Mouse (Mus musculus): Measurements from ENCODE around the gene Samd4. TPM values are rescaled to one million over a fixed set of nuclear protein-coding genes. Genes with fewer than 3 reads are reported as not detected.
A peak's percentile ranks its signal among the peaks of the same experiment; 100 is the strongest.

Gene Samd4
- total and polyA plus RNA-seq, 2 experiments from 2014 or later: 3.5 to 15.2 TPM

- TF ChIP-seq CTCF (IDR thresholded peaks at IDR 0.05; ENCODE audit: low read depth): no peak
- no peak overlapping the region for H3K9ac ChIP-seq
- no peaks in the 10 kb centered on the region for H3K27me3 ChIP-seq (ENCODE audit: insufficient read depth, low read length)
- H3K4me3 ChIP-seq (ENCODE audit: low read depth, low read length): no peak overlapping the region
- ATAC-seq: no peak
- H3K4me2 ChIP-seq (ENCODE audit: low read depth): no peak overlapping the region
- 0 out of 2 replicates have a peak, but pooled peaks cover 7% of the 10 kb centered on the region for H3K4me1 ChIP-seq (ENCODE audit: insufficient read depth)
- WGBS: 89% methylated on average over 11 of the region's 11 CpGs
- H3K27ac ChIP-seq (ENCODE audit: low read depth, low read length): no peak overlapping the region
- no peaks in the 10 kb centered on the region for H3K9me3 ChIP-seq (ENCODE audit: low read length)
- H3K36me3 ChIP-seq (ENCODE audit: insufficient read depth): no peaks in the 10 kb centered on the region
- no peak for DNase-seq
Observed at GRCm38 (mm10) chr14:46976712-46977111, 94.1 kb downstream of the Samd4 start.

GRCm38 (mm10) chr14:46977660-46978059 is 95.0 kb downstream of the Samd4 start:
- H3K9me3 ChIP-seq (ENCODE audit: low read length): no peaks in the 10 kb centered on the region
- no peak overlapping the region for H3K4me3 ChIP-seq (ENCODE audit: low read depth, low read length)
- no peak overlapping the region for H3K9ac ChIP-seq
- H3K4me2 ChIP-seq (ENCODE audit: low read depth): no peak overlapping the region
- no peak for TF ChIP-seq CTCF (IDR thresholded peaks at IDR 0.05; ENCODE audit: low read depth)
- WGBS: 58% methylated on average over 10 of the region's 10 CpGs
- H3K27me3 ChIP-seq (ENCODE audit: insufficient read depth, low read length): no peaks in the 10 kb centered on the region
- 0 out of 2 replicates have a peak, but pooled peaks cover 7% of the 10 kb centered on the region for H3K4me1 ChIP-seq (ENCODE audit: insufficient read depth)
- no peak for DNase-seq
- no peaks in the 10 kb centered on the region for H3K36me3 ChIP-seq (ENCODE audit: insufficient read depth)
- H3K27ac ChIP-seq (ENCODE audit: low read depth, low read length): no peak overlapping the region
- ATAC-seq: no peak

- Histone ChIP-seq H3K4me3 (ENCODE audit: low read depth, low read length) (no peak overlapping the region), H3K4me2 (ENCODE audit: low read depth) (no peak overlapping the region), H3K27ac (ENCODE audit: low read depth, low read length) (no peak overlapping the region), H3K27me3 (ENCODE audit: insufficient read depth, low read length) (no peaks in the 10 kb centered on the region), H3K9me3 (ENCODE audit: low read length) (no peaks in the 10 kb centered on the region), H3K4me1 (ENCODE audit: insufficient read depth) (0 out of 2 replicates have a peak, but pooled peaks cover 7% of the 10 kb centered on the region), H3K9ac (no peak overlapping the region), H3K36me3 (ENCODE audit: insufficient read depth) (no peaks in the 10 kb centered on the region)
- ATAC-seq (no peak), DNase-seq (no peak)
- 92% methylated on average over 5 of the region's 5 CpGs for WGBS
- no peak for TF ChIP-seq CTCF (IDR thresholded peaks at IDR 0.05; ENCODE audit: low read depth)
Observed at GRCm38 (mm10) chr14:46979172-46979571, 96.5 kb downstream of the Samd4 start.

- H3K9me3 ChIP-seq (ENCODE audit: low read length): no peaks in the 10 kb centered on the region
- no peak overlapping the region for H3K9ac ChIP-seq
- no peak overlapping the region for H3K4me3 ChIP-seq (ENCODE audit: low read depth, low read length)
- 0 out of 2 replicates have a peak, but pooled peaks cover 7% of the 10 kb centered on the region for H3K4me1 ChIP-seq (ENCODE audit: insufficient read depth)
- ATAC-seq (peak; percentile 91), DNase-seq (peak; percentile 47)
- no peaks in the 10 kb centered on the region for H3K36me3 ChIP-seq (ENCODE audit: insufficient read depth)
- 69% methylated on average over 17 of the region's 17 CpGs for WGBS
- H3K27ac ChIP-seq (ENCODE audit: low read depth, low read length): no peak overlapping the region
- no peaks in the 10 kb centered on the region for H3K27me3 ChIP-seq (ENCODE audit: insufficient read depth, low read length)
- H3K4me2 ChIP-seq (ENCODE audit: low read depth): no peak overlapping the region
- TF ChIP-seq CTCF (IDR thresholded peaks at IDR 0.05; ENCODE audit: low read depth): no peak
Observed at GRCm38 (mm10) chr14:46980736-46981438, 98.2 kb downstream of the Samd4 start.

GRCm38 (mm10) chr14:46982106-46982505 is 99.5 kb downstream of the Samd4 start:
- no peak for TF ChIP-seq CTCF (IDR thresholded peaks at IDR 0.05; ENCODE audit: low read depth)
- H3K27me3 ChIP-seq (ENCODE audit: insufficient read depth, low read length): no peaks in the 10 kb centered on the region
- no peak overlapping the region for H3K4me3 ChIP-seq (ENCODE audit: low read depth, low read length)
- no peak for DNase-seq
- 0 out of 2 replicates have a peak, but pooled peaks cover 7% of the 10 kb centered on the region for H3K4me1 ChIP-seq (ENCODE audit: insufficient read depth)
- 53% methylated on average over 6 of the region's 6 CpGs for WGBS
- no peaks in the 10 kb centered on the region for H3K9me3 ChIP-seq (ENCODE audit: low read length)
- H3K9ac ChIP-seq: no peak overlapping the region
- peak; percentile 14 for ATAC-seq
- no peaks in the 10 kb centered on the region for H3K36me3 ChIP-seq (ENCODE audit: insufficient read depth)
- no peak overlapping the region for H3K27ac ChIP-seq (ENCODE audit: low read depth, low read length)
- no peak overlapping the region for H3K4me2 ChIP-seq (ENCODE audit: low read depth)

GRCm38 (mm10) chr14:46984542-46985125 is 102.0 kb downstream of the Samd4 start:
- WGBS: 47% methylated on average over 8 of the region's 8 CpGs
- no peaks in the 10 kb centered on the region for H3K36me3 ChIP-seq (ENCODE audit: insufficient read depth)
- no peak overlapping the region for H3K27ac ChIP-seq (ENCODE audit: low read depth, low read length)
- TF ChIP-seq CTCF (IDR thresholded peaks at IDR 0.05; ENCODE audit: low read depth): no peak
- H3K4me1 ChIP-seq (ENCODE audit: insufficient read depth): 0 out of 2 replicates have a peak, but pooled peaks cover 7% of the 10 kb centered on the region
- H3K9me3 ChIP-seq (ENCODE audit: low read length): no peaks in the 10 kb centered on the region
- ATAC-seq: no peak
- H3K27me3 ChIP-seq (ENCODE audit: insufficient read depth, low read length): no peaks in the 10 kb centered on the region
- H3K4me2 ChIP-seq (ENCODE audit: low read depth): no peak overlapping the region
- H3K9ac ChIP-seq: no peak overlapping the region
- no peak overlapping the region for H3K4me3 ChIP-seq (ENCODE audit: low read depth, low read length)
- DNase-seq: no peak

GRCm38 (mm10) chr14:46989694-46990093 is 107.0 kb downstream of the Samd4 start:
- Histone ChIP-seq H3K4me3 (ENCODE audit: low read depth, low read length) (no peak overlapping the region), H3K36me3 (ENCODE audit: insufficient read depth) (no peaks in the 10 kb centered on the region), H3K9me3 (ENCODE audit: low read length) (no peaks in the 10 kb centered on the region), H3K9ac (no peak overlapping the region), H3K27ac (ENCODE audit: low read depth, low read length) (no peak overlapping the region), H3K27me3 (ENCODE audit: insufficient read depth, low read length) (no peaks in the 10 kb centered on the region), H3K4me2 (ENCODE audit: low read depth) (no peak overlapping the region), H3K4me1 (ENCODE audit: insufficient read depth) (no peaks in the 10 kb centered on the region)
- TF ChIP-seq CTCF (IDR thresholded peaks at IDR 0.05; ENCODE audit: low read depth): no peak
- DNase-seq: peak; percentile 57
- 15% methylated on average over 4 of the region's 4 CpGs for WGBS
- ATAC-seq: peak; percentile 78

Measured in forebrain, postnatal 0 days (tissue).